Mouse (Mus musculus): ENCODE measurements at regions not wholly inside any gene's neighbourhood (a gene's known extent, or its start where the extent isn't known, plus 50 kb on each side); places are given as distances from the start of the nearest gene placed in this dataset.

- TF ChIP-seq EP300 (IDR thresholded peaks at IDR 0.05; ENCODE audit: low read depth in 1 of 2, low read length in 2 of 2): no peak
- TF ChIP-seq CHD1 (IDR thresholded peaks at IDR 0.05; ENCODE audit: low read depth, low read length): no peak
- no peak for TF ChIP-seq CTCF (IDR thresholded peaks at IDR 0.05 in 2 of 3, conservative IDR thresholded peaks at IDR 0.05 in 1 of 3; ENCODE audit: control insufficient read depth in 1 of 3, insufficient read depth in 1 of 3, low read depth in 2 of 3, low read length in 3 of 3, poor library complexity in 1 of 3, severe bottlenecking in 1 of 3)
- no peak for TF ChIP-seq ETS1 (IDR thresholded peaks at IDR 0.05; ENCODE audit: low read depth, low read length)
- no peak for TF ChIP-seq E2F4 (IDR thresholded peaks at IDR 0.05; ENCODE audit: borderline replicate concordance, low read depth, low read length)
- no peak for TF ChIP-seq GATA1 (IDR thresholded peaks at IDR 0.05; ENCODE audit: low read depth, low read length)
- TF ChIP-seq MYB (IDR thresholded peaks at IDR 0.05; ENCODE audit: low read depth, low read length): no peak
- no peak for TF ChIP-seq RAD21 (IDR thresholded peaks at IDR 0.05; ENCODE audit: low read depth, low read length)
- TF ChIP-seq POLR2A (IDR thresholded peaks at IDR 0.05; ENCODE audit: control insufficient read depth in 1 of 2, insufficient read depth in 1 of 2, low read depth in 1 of 2, low read length in 2 of 2, poor library complexity in 1 of 2): no peak
- no peak for TF ChIP-seq USF1 (IDR thresholded peaks at IDR 0.05; ENCODE audit: low read depth, low read length)
- TF ChIP-seq TCF12 (IDR thresholded peaks at IDR 0.05; ENCODE audit: low read depth, low read length): no peak
- TF ChIP-seq CHD2 (IDR thresholded peaks at IDR 0.05; ENCODE audit: low read length): no peak
- no peak for TF ChIP-seq MAFK (IDR thresholded peaks at IDR 0.05; ENCODE audit: borderline replicate concordance, low read depth, low read length)
Observed at GRCm38 (mm10) chr1:186413886-186414245, 291.9 kb downstream of the Tgfb2 start.

All from MEL (cell line).